Mouse (Mus musculus): Measurements from ENCODE around the gene Sh3bp5l.

GRCm38 (mm10) chr11:58330276-58331148 is at the start of gene Sh3bp5l, which contains the start of gene Zfp672:
- TF ChIP-seq POLR2AphosphoS2 (IDR thresholded peaks at IDR 0.05; ENCODE audit: insufficient read length, low read depth) (no peak), TCF12 (IDR thresholded peaks at IDR 0.05; ENCODE audit: insufficient read depth, poor library complexity, severe bottlenecking) (no peak), USF1 (IDR thresholded peaks at IDR 0.05; ENCODE audit: low read depth) (no peak), E2F4 (IDR thresholded peaks at IDR 0.05; ENCODE audit: insufficient read depth) (no peak), POLR2A (IDR thresholded peaks at IDR 0.05; ENCODE audit: insufficient read length, low read depth) (peak; percentile 44), MYOD1 (IDR thresholded peaks at IDR 0.05; ENCODE audit: control insufficient read depth in 1 of 3, insufficient read length in 2 of 3, low read depth in 2 of 3) (no peak), CEBPB (IDR thresholded peaks at IDR 0.05; ENCODE audit: insufficient read depth, poor library complexity, severe bottlenecking) (peak; percentile 84), MAX (IDR thresholded peaks at IDR 0.05; ENCODE audit: low read depth) (no peak)
